Mouse (Mus musculus): ENCODE data around the gene Abce1. TPM values are rescaled to one million over a fixed set of nuclear protein-coding genes. Genes with fewer than 3 reads are reported as not detected.

The Abce1 gene
- polyA plus RNA-seq, 1 experiment from 2014 or later = 87.0 TPM

GRCm38 (mm10) chr8:79653736-79654135 lies 57.8 kb downstream of the Abce1 start:
- Histone ChIP-seq H3K9me3 (ENCODE audit: control insufficient read depth, low read length) (no peaks in the 10 kb centered on the region), H3K4me2 (ENCODE audit: low read depth, low read length) (no peak overlapping the region), H3K4me3 (ENCODE audit: low read length) (no peak overlapping the region), H3K27ac (ENCODE audit: low read length) (no peak overlapping the region), H3K27me3 (replicated peaks; ENCODE audit: control insufficient read depth, insufficient read depth, low read length) (no peaks in the 10 kb centered on the region), H3K9ac (ENCODE audit: low read depth, low read length) (no peak overlapping the region), H3K4me1 (ENCODE audit: control insufficient read depth, insufficient read depth, low read length) (no peaks in the 10 kb centered on the region), H3K36me3 (ENCODE audit: control insufficient read depth, insufficient read depth, low read length) (peaks cover 8% of the 10 kb centered on the region; the same call in 1 of the 2 replicates)
- WGBS = 88% methylated on average over 4 of the region's 4 CpGs
- no peak for ATAC-seq

- peaks cover 6% of the 10 kb centered on the region; the same call in 1 of the 2 replicates for H3K36me3 ChIP-seq (ENCODE audit: control insufficient read depth, insufficient read depth, low read length)
- H3K4me3 ChIP-seq (ENCODE audit: low read length) = no peak overlapping the region
- H3K9me3 ChIP-seq (ENCODE audit: control insufficient read depth, low read length) = no peaks in the 10 kb centered on the region
- no peak for ATAC-seq
- no peaks in the 10 kb centered on the region for H3K27me3 ChIP-seq (replicated peaks; ENCODE audit: control insufficient read depth, insufficient read depth, low read length)
- H3K27ac ChIP-seq (ENCODE audit: low read length) = no peak overlapping the region
- 85% methylated on average over 1 of the region's 1 CpGs for WGBS
- H3K4me2 ChIP-seq (ENCODE audit: low read depth, low read length) = no peak overlapping the region
- no peaks in the 10 kb centered on the region; the same call in 1 of the 2 replicates for H3K4me1 ChIP-seq (ENCODE audit: control insufficient read depth, insufficient read depth, low read length)
- no peak overlapping the region for H3K9ac ChIP-seq (ENCODE audit: low read depth, low read length)
Measured at GRCm38 (mm10) chr8:79650158-79650814, 61.3 kb downstream of the Abce1 start.

- H3K4me2 ChIP-seq (ENCODE audit: low read depth, low read length) = no peak overlapping the region
- no peak overlapping the region for H3K27ac ChIP-seq (ENCODE audit: low read length)
- H3K9ac ChIP-seq (ENCODE audit: low read depth, low read length) = no peak overlapping the region
- H3K4me3 ChIP-seq (ENCODE audit: low read length) = no peak overlapping the region
- no peaks in the 10 kb centered on the region for H3K27me3 ChIP-seq (replicated peaks; ENCODE audit: control insufficient read depth, insufficient read depth, low read length)
- H3K4me1 ChIP-seq (ENCODE audit: control insufficient read depth, insufficient read depth, low read length) = no peaks in the 10 kb centered on the region; the same call in 1 of the 2 replicates
- peaks cover 6% of the 10 kb centered on the region; the same call in 1 of the 2 replicates for H3K36me3 ChIP-seq (ENCODE audit: control insufficient read depth, insufficient read depth, low read length)
- no peaks in the 10 kb centered on the region for H3K9me3 ChIP-seq (ENCODE audit: control insufficient read depth, low read length)
- ATAC-seq = no peak
- 93% methylated on average over 4 of the region's 4 CpGs for WGBS
Measured at GRCm38 (mm10) chr8:79649569-79649968, 62.0 kb downstream of the Abce1 start.

- H3K27me3 ChIP-seq (replicated peaks; ENCODE audit: control insufficient read depth, insufficient read depth, low read length) = no peaks in the 10 kb centered on the region
- peaks cover 3% of the 10 kb centered on the region; the same call in 1 of the 2 replicates for H3K36me3 ChIP-seq (ENCODE audit: control insufficient read depth, insufficient read depth, low read length)
- H3K9ac ChIP-seq (ENCODE audit: low read depth, low read length) = peak overlapping the region; percentile 1; the same call in 1 of the 2 replicates
- peak overlapping the region; percentile 76 for H3K4me3 ChIP-seq (ENCODE audit: low read length)
- ATAC-seq = no peak
- peak overlapping the region; percentile 66 for H3K4me2 ChIP-seq (ENCODE audit: low read depth, low read length)
- no peaks in the 10 kb centered on the region for H3K9me3 ChIP-seq (ENCODE audit: control insufficient read depth, low read length)
- H3K27ac ChIP-seq (ENCODE audit: low read length) = no peak overlapping the region
- 7% methylated on average over 1 of the region's 1 CpGs for WGBS
- peaks cover 15% of the 10 kb centered on the region for H3K4me1 ChIP-seq (ENCODE audit: control insufficient read depth, insufficient read depth, low read length)
Measured at GRCm38 (mm10) chr8:79641119-79641518, 70.4 kb downstream of the Abce1 start.

GRCm38 (mm10) chr8:79639586-79640451 lies 71.7 kb downstream of the Abce1 start, which contains the start of gene Otud4:
Otud4 (plus strand) TSS chr8:79639618.
- Histone ChIP-seq H3K4me3 (ENCODE audit: low read length) (peak within 1 kb of the TSS; percentile 76), H3K4me1 (ENCODE audit: control insufficient read depth, insufficient read depth, low read length) (peaks cover 15% of the 10 kb centered on the region), H3K4me2 (ENCODE audit: low read depth, low read length) (peak within 1 kb of the TSS; percentile 66), H3K27ac (ENCODE audit: low read length) (peak within 1 kb of the TSS; percentile 99), H3K9me3 (ENCODE audit: control insufficient read depth, low read length) (no peaks in the 10 kb centered on the region), H3K9ac (ENCODE audit: low read depth, low read length) (peak within 1 kb of the TSS; percentile 81), H3K36me3 (ENCODE audit: control insufficient read depth, insufficient read depth, low read length) (0 out of 2 replicates have a peak, but pooled peaks cover 3% of the 10 kb centered on the region), H3K27me3 (replicated peaks; ENCODE audit: control insufficient read depth, insufficient read depth, low read length) (no peaks in the 10 kb centered on the region)
- ATAC-seq = peak; percentile 68
- WGBS = under 1% methylated on average over 103 of the region's 103 CpGs

GRCm38 (mm10) chr8:79638707-79639549 lies 72.6 kb downstream of the Abce1 start:
- H3K9me3 ChIP-seq (ENCODE audit: control insufficient read depth, low read length) = peaks cover 2% of the 10 kb centered on the region; the same call in 1 of the 2 replicates
- H3K27me3 ChIP-seq (replicated peaks; ENCODE audit: control insufficient read depth, insufficient read depth, low read length) = no peaks in the 10 kb centered on the region
- peak overlapping the region; percentile 76 for H3K4me3 ChIP-seq (ENCODE audit: low read length)
- H3K9ac ChIP-seq (ENCODE audit: low read depth, low read length) = peak overlapping the region; percentile 81
- under 1% methylated on average over 73 of the region's 77 CpGs for WGBS
- ATAC-seq = peak; percentile 99
- no peaks in the 10 kb centered on the region for H3K36me3 ChIP-seq (ENCODE audit: control insufficient read depth, insufficient read depth, low read length)
- H3K27ac ChIP-seq (ENCODE audit: low read length) = peak overlapping the region; percentile 99
- peaks cover 15% of the 10 kb centered on the region for H3K4me1 ChIP-seq (ENCODE audit: control insufficient read depth, insufficient read depth, low read length)
- peak overlapping the region; percentile 66 for H3K4me2 ChIP-seq (ENCODE audit: low read depth, low read length)

GRCm38 (mm10) chr8:79638001-79638706 lies 73.4 kb downstream of the Abce1 start:
- peak overlapping the region; percentile 84; the same call in 1 of the 2 replicates for H3K27ac ChIP-seq (ENCODE audit: low read length)
- H3K4me3 ChIP-seq (ENCODE audit: low read length) = peak overlapping the region; percentile 76
- peak overlapping the region; percentile 78 for H3K9ac ChIP-seq (ENCODE audit: low read depth, low read length)
- no peaks in the 10 kb centered on the region for H3K27me3 ChIP-seq (replicated peaks; ENCODE audit: control insufficient read depth, insufficient read depth, low read length)
- H3K9me3 ChIP-seq (ENCODE audit: control insufficient read depth, low read length) = peaks cover 2% of the 10 kb centered on the region; the same call in 1 of the 2 replicates
- peaks cover 15% of the 10 kb centered on the region for H3K4me1 ChIP-seq (ENCODE audit: control insufficient read depth, insufficient read depth, low read length)
- 3% methylated on average over 11 of the region's 11 CpGs for WGBS
- no peak for ATAC-seq
- H3K36me3 ChIP-seq (ENCODE audit: control insufficient read depth, insufficient read depth, low read length) = no peaks in the 10 kb centered on the region
- peak overlapping the region; percentile 65 for H3K4me2 ChIP-seq (ENCODE audit: low read depth, low read length)

- peaks cover 11% of the 10 kb centered on the region for H3K4me1 ChIP-seq (ENCODE audit: control insufficient read depth, insufficient read depth, low read length)
- H3K9me3 ChIP-seq (ENCODE audit: control insufficient read depth, low read length) = peaks cover 2% of the 10 kb centered on the region; the same call in 1 of the 2 replicates
- H3K4me3 ChIP-seq (ENCODE audit: low read length) = no peak overlapping the region
- no peak overlapping the region for H3K9ac ChIP-seq (ENCODE audit: low read depth, low read length)
- ATAC-seq = no peak
- WGBS = 87% methylated on average over 3 of the region's 3 CpGs
- H3K27me3 ChIP-seq (replicated peaks; ENCODE audit: control insufficient read depth, insufficient read depth, low read length) = no peaks in the 10 kb centered on the region
- H3K36me3 ChIP-seq (ENCODE audit: control insufficient read depth, insufficient read depth, low read length) = no peaks in the 10 kb centered on the region
- no peak overlapping the region for H3K27ac ChIP-seq (ENCODE audit: low read length)
- no peak overlapping the region for H3K4me2 ChIP-seq (ENCODE audit: low read depth, low read length)
Measured at GRCm38 (mm10) chr8:79637237-79637636, 74.3 kb downstream of the Abce1 start.
